8 mouse cellular contexts compared by ENCODE assay signal in the genomic region with DNA sequence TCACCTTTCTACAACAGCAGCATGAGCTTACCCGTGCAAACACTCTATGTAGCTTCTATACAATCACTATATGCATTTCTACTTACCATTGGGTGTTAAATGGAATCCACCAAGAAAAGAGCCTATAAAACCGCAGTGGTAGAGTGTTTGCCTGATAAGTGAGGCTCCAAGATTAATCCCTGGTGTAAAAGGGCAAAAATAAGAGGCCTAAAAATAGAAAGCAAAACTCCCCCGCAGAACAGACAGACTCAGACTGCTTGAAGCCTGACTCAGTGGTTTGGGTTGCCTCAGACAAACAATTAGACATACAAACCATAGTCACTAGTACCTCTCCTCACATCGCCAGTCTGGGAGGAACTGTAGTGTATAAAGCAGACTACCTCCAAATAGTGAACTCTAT. TPM values are rescaled to one million over a fixed set of nuclear protein-coding genes. Genes with fewer than 3 reads are reported as not detected.
DNase-seq lines count a peak whose midpoint lies in the region; ATAC-seq and TF ChIP-seq lines count a peak whose summit lies in the region.

Gene Ankrd37 (minus strand): TSS at position 112 of the 400 bp plus-strand sequence.

- no peaks in the 10 kb centered on the region for H3K27me3 ChIP-seq in lung, embryonic 15.5 days
- H3K27me3 ChIP-seq in embryonic facial prominence, embryonic 14.5 days (replicated peaks; ENCODE audit: control insufficient read depth, insufficient read depth, low read length) = no peaks in the 10 kb centered on the region
- no peaks in the 10 kb centered on the region for H3K27me3 ChIP-seq in intestine, embryonic 16.5 days (replicated peaks; ENCODE audit: control insufficient read depth, insufficient read depth, low read length)
- no peaks in the 10 kb centered on the region for H3K27me3 ChIP-seq in small intestine, adult 2 months (ENCODE audit: control insufficient read depth, insufficient read depth, low read length)

- no peak for TF ChIP-seq CTCF in small intestine, adult 2 months (IDR thresholded peaks at IDR 0.05; ENCODE audit: extremely low read depth, insufficient read length, insufficient replicate concordance, low read depth, low read length)

- H3K9ac ChIP-seq in lung, embryonic 15.5 days = no peak within 1 kb of the TSS
- no peak within 1 kb of the TSS for H3K9ac ChIP-seq in embryonic facial prominence, embryonic 14.5 days (ENCODE audit: low read depth, low read length)
- H3K9ac ChIP-seq in intestine, embryonic 16.5 days (ENCODE audit: low read depth, low read length) = peak within 1 kb of the TSS; percentile 40; the same call in 1 of the 2 replicates

- ATAC-seq in lung, embryonic 15.5 days (ENCODE audit: borderline replicate concordance, extremely low read depth, low FRiP score, low TSS enrichment) = no peak
- ATAC-seq in embryonic facial prominence, embryonic 14.5 days (ENCODE audit: low read depth) = no peak
- ATAC-seq in intestine, embryonic 16.5 days = 0 out of 2 replicates have a peak, but pooled peaks have one; percentile 5

- DNase-seq in lung, postnatal 14 days = no peak
- no peak for DNase-seq in embryonic facial prominence, embryonic 14.5 days (ENCODE audit: low spot score)
- DNase-seq in adipocyte (ENCODE audit: low spot score) = no peak
- no peak for DNase-seq in thymus, postnatal 36 days
- no peak for DNase-seq in cerebellum, adult 11 months

- H3K4me3 ChIP-seq in lung, embryonic 15.5 days = no peak within 1 kb of the TSS
- H3K4me3 ChIP-seq in embryonic facial prominence, embryonic 14.5 days (ENCODE audit: low read depth, low read length) = no peak within 1 kb of the TSS
- peak within 1 kb of the TSS; percentile 26 for H3K4me3 ChIP-seq in intestine, embryonic 16.5 days (ENCODE audit: low read length)
- H3K4me3 ChIP-seq in small intestine, adult 2 months (ENCODE audit: low read depth, low read length) = no peak within 1 kb of the TSS

- H3K4me2 ChIP-seq in lung, embryonic 15.5 days = no peak within 1 kb of the TSS
- no peak within 1 kb of the TSS for H3K4me2 ChIP-seq in embryonic facial prominence, embryonic 14.5 days (ENCODE audit: low read depth, low read length)
- H3K4me2 ChIP-seq in intestine, embryonic 16.5 days (ENCODE audit: low read depth, low read length) = peak within 1 kb of the TSS; percentile 34

- no peaks in the 10 kb centered on the region for H3K9me3 ChIP-seq in lung, embryonic 15.5 days
- H3K9me3 ChIP-seq in embryonic facial prominence, embryonic 14.5 days (ENCODE audit: control insufficient read depth, low read length) = no peaks in the 10 kb centered on the region
- no peaks in the 10 kb centered on the region for H3K9me3 ChIP-seq in intestine, embryonic 16.5 days (ENCODE audit: control insufficient read depth, low read length)

- no peaks in the 10 kb centered on the region for H3K36me3 ChIP-seq in lung, embryonic 15.5 days
- H3K36me3 ChIP-seq in embryonic facial prominence, embryonic 14.5 days (ENCODE audit: control insufficient read depth, insufficient read depth, low read length) = no peaks in the 10 kb centered on the region
- no peaks in the 10 kb centered on the region for H3K36me3 ChIP-seq in intestine, embryonic 16.5 days (ENCODE audit: control insufficient read depth, insufficient read depth, low read length)
- H3K36me3 ChIP-seq in small intestine, adult 2 months (ENCODE audit: control insufficient read depth, insufficient read depth, low read length) = no peaks in the 10 kb centered on the region

- H3K27ac ChIP-seq in lung, embryonic 15.5 days = peak within 1 kb of the TSS; percentile 11; the same call in 1 of the 2 replicates
- no peak within 1 kb of the TSS for H3K27ac ChIP-seq in embryonic facial prominence, embryonic 14.5 days (replicated peaks; ENCODE audit: low read depth, low read length)
- H3K27ac ChIP-seq in intestine, embryonic 16.5 days (ENCODE audit: low read length) = peak within 1 kb of the TSS; percentile 90
- H3K27ac ChIP-seq in small intestine, adult 2 months (ENCODE audit: insufficient read depth, low read depth, low read length) = peak within 1 kb of the TSS; percentile 92

- H3K4me1 ChIP-seq in lung, embryonic 15.5 days = peaks cover 3% of the 10 kb centered on the region
- H3K4me1 ChIP-seq in embryonic facial prominence, embryonic 14.5 days (ENCODE audit: control insufficient read depth, insufficient read depth, low read length) = peaks cover 4% of the 10 kb centered on the region
- peaks cover 9% of the 10 kb centered on the region for H3K4me1 ChIP-seq in intestine, embryonic 16.5 days (ENCODE audit: control insufficient read depth, insufficient read depth, low read length)
- H3K4me1 ChIP-seq in small intestine, adult 2 months (ENCODE audit: control insufficient read depth, insufficient read depth, insufficient read length, low read length) = peaks cover 6% of the 10 kb centered on the region; the same call in 1 of the 2 replicates

- WGBS in lung, embryonic 15.5 days = 51% methylated on average over 4 of the region's 4 CpGs
- 67% methylated on average over 4 of the region's 4 CpGs for WGBS in embryonic facial prominence, embryonic 14.5 days
- WGBS in intestine, embryonic 16.5 days = 56% methylated on average over 4 of the region's 4 CpGs
- 34% methylated on average over 4 of the region's 4 CpGs for WGBS in small intestine, adult 2 months

- TF ChIP-seq POLR2A in small intestine, adult 2 months (IDR thresholded peaks at IDR 0.05; ENCODE audit: low read depth, low read length) = no peak

RNA-seq across cellular contexts. Expression of gene Ankrd37, which starts in this region (rescaled TPM):
- 33.4 and 44.7 TPM in 2 replicates for polyA plus RNA-seq in lung, embryonic 15.5 days (2015; fragmentation: Nextera tagmentation; extraction: Ambion mirVana)
- 17.9 and 19.2 TPM in 2 replicates for polyA plus RNA-seq in embryonic facial prominence, embryonic 14.5 days (2014; fragmentation: Nextera tagmentation; extraction: Ambion mirVana)
- polyA plus RNA-seq in intestine, embryonic 16.5 days (2015; fragmentation: Nextera tagmentation; extraction: Ambion mirVana) = 31.7 and 43.8 TPM in 2 replicates
- polyA plus RNA-seq in small intestine, adult 2 months (2012; rRNA removed) = 3.5 and 4.8 TPM in 2 replicates
